Mouse (Mus musculus): Measurements from ENCODE around the gene Dera.

- TF ChIP-seq POLR2A (IDR thresholded peaks at IDR 0.05; ENCODE audit: insufficient read length, low read depth) (no peak), MYOG (IDR thresholded peaks at IDR 0.05; ENCODE audit: control insufficient read depth in 1 of 3, insufficient read depth in 1 of 3, insufficient read length in 2 of 3, low read depth in 2 of 3) (no peak), MAX (IDR thresholded peaks at IDR 0.05; ENCODE audit: low read depth) (no peak)
Observed at GRCm38 (mm10) chr6:137808706-137809105, 54.4 kb downstream of the Dera start.
